Mouse (Mus musculus): ENCODE data around the gene Gm10999. TPM values are rescaled to one million over a fixed set of nuclear protein-coding genes. Genes with fewer than 3 reads are reported as not detected.
"Not testable (repeated sequence)": the region's sequence is repeated elsewhere in the genome, so short reads cannot be mapped to it uniquely, and the experiment has no call there.

Gene Gm10999
- not detected in 2 replicates for polyA plus RNA-seq (2012; rRNA removed)

- no peak for TF ChIP-seq POLR2A (IDR thresholded peaks at IDR 0.05; ENCODE audit: control insufficient read depth, extremely low read depth, insufficient read depth, low read length, poor library complexity)
- Histone ChIP-seq H3K27me3 (ENCODE audit: control insufficient read depth, insufficient read depth, low read length) (no peaks in the 10 kb centered on the region), H3K27ac (ENCODE audit: control insufficient read depth, insufficient read depth, low read length) (no peak within 1 kb of the TSS), H3K4me3 (ENCODE audit: control insufficient read depth, insufficient read depth, low read length) (no peak within 1 kb of the TSS), H3K4me1 (replicated peaks; ENCODE audit: control insufficient read depth, insufficient read depth, low read length) (no peaks in the 10 kb centered on the region), H3K36me3 (ENCODE audit: control insufficient read depth, insufficient read depth, low read length) (no peaks in the 10 kb centered on the region)
- WGBS = 92% methylated on average over 1 of the region's 1 CpGs
- DNase-seq = no peak
Measured at GRCm38 (mm10) chr8:129131561-129131960, at the start of gene Gm10999. TSS of gene Gm10999 (minus strand) at chr8:129131661.

- no peak for DNase-seq
- no peaks in the 10 kb centered on the region for H3K27me3 ChIP-seq (ENCODE audit: control insufficient read depth, insufficient read depth, low read length)
- H3K36me3 ChIP-seq (ENCODE audit: control insufficient read depth, insufficient read depth, low read length) = no peaks in the 10 kb centered on the region
- no peaks in the 10 kb centered on the region for H3K4me1 ChIP-seq (replicated peaks; ENCODE audit: control insufficient read depth, insufficient read depth, low read length)
- H3K4me3 ChIP-seq (ENCODE audit: control insufficient read depth, insufficient read depth, low read length) = no peak overlapping the region
- H3K27ac ChIP-seq (ENCODE audit: control insufficient read depth, insufficient read depth, low read length) = no peak overlapping the region
- TF ChIP-seq POLR2A (IDR thresholded peaks at IDR 0.05; ENCODE audit: control insufficient read depth, extremely low read depth, insufficient read depth, low read length, poor library complexity) (no peak), CTCF (IDR thresholded peaks at IDR 0.05; ENCODE audit: borderline replicate concordance, control insufficient read depth, extremely low read depth, insufficient read depth, low read length, poor library complexity) (no peak)
Measured at GRCm38 (mm10) chr8:129133475-129133874, 2.0 kb upstream of the Gm10999 start.

- not testable (repeated sequence) for H3K4me1 ChIP-seq (replicated peaks; ENCODE audit: control insufficient read depth, insufficient read depth, low read length); DNase-seq; H3K27ac ChIP-seq (ENCODE audit: control insufficient read depth, insufficient read depth, low read length); H3K4me3 ChIP-seq (ENCODE audit: control insufficient read depth, insufficient read depth, low read length); H3K27me3 ChIP-seq (ENCODE audit: control insufficient read depth, insufficient read depth, low read length); H3K36me3 ChIP-seq (ENCODE audit: control insufficient read depth, insufficient read depth, low read length)
- WGBS = 75% methylated on average over 3 of the region's 3 CpGs
Measured at GRCm38 (mm10) chr8:129115761-129116160, 15.7 kb downstream of the Gm10999 start.

Other genes starting within 250 kb of the Gm10999 start
- gene Ccdc7a, start 66.1 kb downstream of the Gm10999 start, polyA plus RNA-seq (2012; rRNA removed) = not detected in 2 replicates
- not detected in 2 replicates for gene Ccdc7b, start 64.5 kb downstream of the Gm10999 start, polyA plus RNA-seq (2012; rRNA removed)
- 2.1 and 3.0 TPM in 2 replicates for gene 2610044O15Rik8, start 102.7 kb upstream of the Gm10999 start, polyA plus RNA-seq (2012; rRNA removed)

All from thymus, adult 2 months (tissue).